Mouse (Mus musculus) c-Kit-positive CD71-positive TER-119-negative erythroid progenitor cells, embryonic 14.5 days (primary cell): ENCODE results near the gene Prr14l.
A peak's percentile ranks its signal among the peaks of the same experiment; 100 is the strongest.
"Not testable (repeated sequence)": the region's sequence is repeated elsewhere in the genome, so short reads cannot be mapped to it uniquely, and the experiment has no call there.

Experiments used
- DNase-seq: peaks from one replicate; pipeline ENCODE4 v3.0.0-alpha.2; 2013; ENCODE audit warnings: low read depth

Gene Prr14l

DNA sequence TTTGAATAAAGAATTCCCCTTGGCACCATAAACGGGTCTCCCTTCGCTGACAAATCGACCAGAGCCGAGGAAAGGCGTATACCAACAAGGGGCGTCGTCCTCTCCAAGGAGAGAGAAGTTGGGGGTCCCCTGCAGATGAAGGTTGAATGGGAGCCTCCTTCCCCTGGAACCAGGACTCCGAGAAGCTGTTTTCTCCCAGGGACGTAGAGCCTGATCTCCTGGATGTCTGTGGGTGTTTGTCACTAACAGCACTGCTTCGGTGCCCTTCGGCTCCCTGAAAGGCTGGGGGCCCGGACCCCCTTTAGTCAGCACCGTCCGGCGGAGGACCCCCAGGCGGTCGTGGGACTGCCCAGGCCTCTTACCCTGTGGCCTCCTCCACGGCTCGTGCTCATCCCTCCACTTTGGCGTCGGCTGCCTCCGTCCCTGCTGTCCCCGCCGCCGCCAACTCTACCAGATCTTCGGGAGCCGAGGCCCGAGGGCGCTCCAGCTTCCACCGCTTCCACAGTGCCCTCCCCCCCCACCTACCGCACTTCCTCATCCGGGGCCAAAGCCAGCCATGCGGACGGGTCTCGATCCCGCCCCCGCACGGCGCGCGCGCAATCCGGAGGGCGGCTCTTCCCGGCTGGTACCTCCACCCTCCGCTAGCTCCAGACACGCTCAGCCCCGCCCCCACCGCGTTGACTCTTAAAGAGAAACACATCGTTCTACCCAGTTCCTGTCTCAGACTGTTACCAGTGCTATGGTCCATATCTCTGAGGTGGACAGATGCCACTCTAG, at the start of gene Prr14l:
Gene Prr14l (minus strand): TSS at position 526 of the 777 bp plus-strand sequence.
- peak; percentile 95 for DNase-seq

GRCm38 (mm10) chr5:32886739-32887138, 32.7 kb upstream of the Prr14l start:
- DNase-seq = no peak

DNA sequence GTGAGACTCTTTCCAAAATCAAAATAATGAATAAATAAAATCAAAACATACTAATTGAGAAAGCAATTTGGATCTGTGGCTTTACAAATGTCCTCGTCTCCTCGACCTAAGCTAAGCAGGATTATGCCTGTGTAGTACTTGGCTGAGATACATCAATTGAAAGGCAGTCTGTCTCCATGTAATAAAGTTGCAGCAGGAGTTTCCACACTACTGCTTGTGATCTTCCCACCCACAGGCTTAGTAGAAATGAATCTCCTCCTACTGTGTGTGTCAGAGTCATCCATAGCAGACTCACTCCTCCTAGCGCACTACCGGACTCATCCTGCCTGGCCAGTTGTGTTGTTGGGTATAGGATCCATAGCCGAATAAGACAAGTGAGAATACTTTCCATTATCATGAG, 18.3 kb upstream of the Prr14l start:
- DNase-seq = no peak

DNA sequence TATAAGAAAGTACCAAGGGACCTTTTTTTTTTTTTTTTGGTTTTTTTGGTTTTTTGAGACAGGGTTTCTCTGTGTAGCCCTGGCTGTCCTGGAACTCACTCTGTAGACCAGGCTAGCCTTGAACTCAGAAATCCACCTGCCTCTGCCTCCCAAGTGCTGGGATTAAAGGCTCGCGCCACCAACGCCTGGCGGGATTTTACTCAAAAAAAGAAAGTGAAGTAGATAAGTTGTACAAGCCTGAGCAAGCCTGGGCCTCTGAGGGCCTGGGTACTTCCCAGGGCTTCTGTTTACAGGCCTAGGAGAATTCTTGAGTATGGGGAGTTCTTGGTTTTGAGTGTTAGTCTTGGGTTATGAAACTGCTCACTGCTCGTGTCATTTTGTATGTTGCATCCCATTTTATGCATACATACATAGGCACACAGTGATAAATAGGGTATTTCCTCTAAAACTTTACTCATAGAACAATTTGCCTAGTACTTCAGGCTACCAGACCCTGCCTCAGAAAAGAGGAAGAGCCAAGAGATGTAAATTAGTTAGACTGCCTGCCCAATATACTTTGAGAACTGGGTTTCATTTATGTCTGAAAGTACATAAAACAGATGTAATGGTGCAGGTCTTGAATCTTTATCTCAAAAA, 15.5 kb upstream of the Prr14l start:
- DNase-seq = no peak

DNA sequence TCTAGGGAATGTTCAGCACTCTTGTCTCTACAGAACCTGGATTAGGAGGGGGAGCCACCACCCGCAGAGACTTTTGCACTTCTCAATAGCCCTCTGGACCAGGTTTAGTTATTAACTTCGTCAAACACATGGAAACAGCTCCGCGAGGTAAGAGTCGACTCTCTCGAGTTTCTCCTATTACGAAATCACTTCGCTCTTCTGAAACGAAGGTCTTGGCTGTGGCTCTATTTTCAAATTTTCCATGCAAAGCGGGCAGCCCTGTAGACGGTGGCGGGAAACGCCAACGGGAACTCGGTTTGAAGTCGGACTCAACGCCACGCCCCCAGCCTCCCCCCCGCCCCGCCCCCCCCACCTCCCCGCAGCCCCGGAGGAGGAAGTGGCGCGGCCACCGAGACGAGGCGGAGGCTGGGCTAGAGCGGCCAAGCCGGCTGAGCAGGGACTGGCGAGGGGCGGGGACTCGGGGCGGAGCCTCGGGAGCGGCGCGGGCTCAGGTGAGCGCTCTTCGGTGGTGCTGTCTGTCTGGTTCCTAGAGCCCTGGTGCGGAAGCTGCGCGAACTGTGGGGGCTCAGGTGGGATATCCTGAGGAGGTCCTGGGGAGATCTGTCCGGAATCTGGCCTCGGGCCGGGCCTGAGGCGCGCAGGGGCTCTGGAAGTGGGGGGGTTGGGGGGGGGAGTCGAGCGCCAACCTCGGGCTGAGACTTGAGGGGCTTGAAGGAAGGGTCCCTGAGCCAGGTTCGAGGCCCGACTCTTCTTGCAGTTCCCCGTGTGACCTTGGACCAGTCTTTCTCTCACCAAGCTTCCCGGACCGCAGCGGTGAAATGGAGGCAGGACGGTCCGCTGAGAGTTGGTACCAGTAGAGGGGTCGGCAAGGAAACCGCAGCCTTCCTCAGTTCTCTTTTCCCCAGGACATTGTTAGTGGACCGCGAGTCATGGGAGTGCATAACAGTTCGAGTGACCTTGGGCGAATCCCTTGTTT, 9.5 kb upstream of the Prr14l start, which contains the start of gene Depdc5:
Gene Depdc5 (plus strand): TSS at position 449 of the 976 bp plus-strand sequence.
- peak; percentile 83 for DNase-seq

GRCm38 (mm10) chr5:32862469-32863132, 8.5 kb upstream of the Prr14l start:
- no peak for DNase-seq

- no peak for DNase-seq
Observed at GRCm38 (mm10) chr5:32861082-32861481, 7.0 kb upstream of the Prr14l start.

GRCm38 (mm10) chr5:32857781-32858220, 3.7 kb upstream of the Prr14l start:
- DNase-seq = no peak

DNA sequence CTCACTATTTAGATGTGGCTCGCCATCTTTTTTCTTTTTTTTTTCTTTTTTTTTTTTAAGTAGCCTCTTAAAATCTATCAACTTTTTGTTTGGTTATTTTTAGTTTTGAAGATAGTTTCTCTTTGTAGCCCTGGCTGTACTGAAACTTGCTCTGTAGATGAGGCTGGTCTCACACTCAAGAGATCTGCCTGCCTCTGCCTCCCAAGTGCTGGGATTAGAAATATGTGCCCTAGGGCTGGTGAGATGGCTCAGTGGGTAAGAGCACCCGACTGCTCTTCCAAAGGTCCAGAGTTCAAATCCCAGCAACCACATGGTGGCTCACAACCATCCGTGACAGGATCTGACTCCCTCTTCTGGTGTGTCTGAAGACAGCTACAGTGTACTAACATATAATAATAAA, 1.2 kb upstream of the Prr14l start:
- DNase-seq = not testable (repeated sequence)

DNA sequence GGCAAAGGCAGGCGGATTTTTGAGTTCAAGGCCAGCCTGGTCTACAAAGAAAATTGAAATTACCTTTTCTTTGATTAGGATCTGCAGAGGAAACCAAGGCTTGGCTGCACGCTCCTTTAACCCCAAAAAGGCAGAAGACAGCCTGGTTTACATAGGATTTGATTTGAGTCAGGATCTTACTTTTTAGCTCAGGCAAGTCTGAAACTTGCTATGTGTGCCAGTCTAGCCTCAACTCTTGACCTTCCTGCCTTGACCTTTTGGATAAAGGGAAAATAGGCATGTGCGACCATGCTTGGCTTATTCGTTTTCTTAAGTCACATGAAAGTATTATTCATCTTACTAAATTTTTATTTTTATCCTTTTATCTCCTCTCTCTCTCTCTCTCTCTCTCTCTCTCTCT, 762 bp upstream of the Prr14l start:
- DNase-seq = no peak

DNA sequence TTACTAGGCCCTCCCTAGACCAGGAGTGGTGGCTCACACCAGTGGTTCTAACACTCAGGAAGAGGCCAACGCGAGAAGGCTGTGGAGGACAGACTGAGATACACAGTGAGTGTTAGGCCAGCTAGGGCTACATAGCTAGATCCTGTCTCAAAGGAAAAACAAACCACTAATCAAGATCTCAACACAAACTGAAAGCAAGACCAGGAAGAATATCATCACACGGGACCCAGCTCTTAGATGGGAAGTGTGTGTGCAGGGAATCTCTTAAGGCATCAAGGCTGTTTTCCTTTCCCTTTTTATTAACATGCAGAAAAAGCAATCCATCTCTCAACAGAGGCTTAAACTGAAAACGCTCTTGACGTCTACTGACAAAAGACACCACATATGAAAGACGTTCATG, 2.0 kb downstream of the Prr14l start:
- no peak for DNase-seq

DNA sequence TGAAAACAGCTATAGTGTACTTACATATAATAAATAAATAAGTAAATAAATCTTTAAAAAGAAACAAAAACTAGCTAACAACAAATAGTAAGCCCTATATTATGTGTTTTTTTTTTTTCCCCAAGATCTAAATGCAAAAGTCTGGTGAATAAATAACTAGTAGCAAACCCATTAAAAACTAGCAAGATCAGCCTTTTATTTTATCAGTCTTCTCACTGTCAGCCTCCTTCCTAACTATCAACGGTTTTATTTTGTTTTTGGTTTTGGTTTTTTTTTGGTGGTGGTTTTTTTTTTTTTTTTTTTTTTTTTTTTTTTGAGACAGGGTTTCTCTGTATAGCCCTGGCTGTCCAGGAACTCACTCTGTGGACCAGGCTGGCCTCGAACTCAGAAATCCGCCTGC, 4.5 kb downstream of the Prr14l start:
- DNase-seq = not testable (repeated sequence)

- DNase-seq = peak; percentile 69
Observed at GRCm38 (mm10) chr5:32849178-32849577, 4.9 kb downstream of the Prr14l start.

GRCm38 (mm10) chr5:32840029-32840428, 14.0 kb downstream of the Prr14l start:
- DNase-seq = no peak

- DNase-seq = no peak
Observed at GRCm38 (mm10) chr5:32836976-32837375, 17.1 kb downstream of the Prr14l start.

DNA sequence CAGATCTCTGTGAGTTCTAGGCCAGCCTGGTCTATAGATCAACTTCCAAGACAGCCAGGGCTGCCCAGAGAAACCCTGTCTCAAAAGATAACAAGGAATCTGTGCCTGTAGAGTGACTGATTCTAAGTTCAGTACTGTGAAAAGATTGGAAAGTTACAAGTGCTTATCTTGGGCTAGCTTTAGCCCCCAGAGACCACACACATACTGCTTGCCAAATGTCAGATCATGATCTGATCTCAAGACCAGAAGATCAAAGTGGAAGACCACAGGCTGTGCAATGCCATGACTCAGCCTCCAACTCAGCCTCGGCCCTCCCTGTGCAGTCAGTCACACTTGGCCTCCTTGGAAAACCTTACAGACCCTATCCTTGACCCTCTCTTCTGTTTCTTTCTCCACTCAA, 19.6 kb downstream of the Prr14l start:
- no peak for DNase-seq

DNA sequence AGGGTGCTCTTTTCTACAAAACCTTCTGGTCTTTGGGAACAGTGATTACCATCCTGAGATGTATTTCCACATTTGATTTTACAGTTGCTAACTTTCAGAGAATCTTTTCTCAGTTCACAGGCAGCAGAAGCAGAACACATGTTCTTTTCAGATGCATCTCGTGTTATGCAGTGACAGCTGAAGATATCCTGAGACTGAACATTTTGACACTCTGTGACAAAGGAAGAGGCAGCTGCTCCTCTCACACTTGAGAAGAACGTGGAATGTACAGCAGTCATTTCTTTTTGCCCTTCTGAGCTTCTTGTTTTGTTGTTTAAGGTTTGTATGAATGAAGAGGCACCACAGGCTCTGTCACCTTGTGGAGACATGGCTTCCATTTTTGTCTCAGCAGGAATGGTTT, 24.0 kb downstream of the Prr14l start:
- DNase-seq = no peak

- DNase-seq = not testable (repeated sequence)
Observed at GRCm38 (mm10) chr5:32828766-32829165, 25.3 kb downstream of the Prr14l start.

GRCm38 (mm10) chr5:32827009-32827408, 27.0 kb downstream of the Prr14l start, which contains the start of gene Gm20671:
Gene Gm20671, minus strand, starts transcription at chr5:32827109.
- DNase-seq = no peak

GRCm38 (mm10) chr5:32820471-32820870, 33.6 kb downstream of the Prr14l start:
- DNase-seq = no peak

DNA sequence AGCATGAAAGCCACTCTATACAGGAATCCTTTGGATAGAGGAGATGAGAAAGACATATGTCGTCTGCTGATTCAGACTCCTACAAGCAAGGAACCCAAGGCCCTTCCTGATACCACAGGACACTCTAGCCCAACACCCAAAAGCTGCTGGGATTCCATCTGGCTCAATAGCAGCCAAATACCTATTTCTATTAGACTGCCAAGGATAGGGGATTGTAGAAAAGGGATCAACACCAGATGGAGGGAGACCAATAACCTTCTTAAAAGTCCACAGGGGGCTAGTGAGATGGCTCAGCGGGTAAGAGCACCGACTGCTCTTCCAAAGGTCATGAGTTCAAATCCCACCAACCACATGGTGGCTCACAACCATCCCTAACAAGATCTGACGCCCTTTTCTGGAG, 38.7 kb downstream of the Prr14l start:
- DNase-seq = no peak

DNA sequence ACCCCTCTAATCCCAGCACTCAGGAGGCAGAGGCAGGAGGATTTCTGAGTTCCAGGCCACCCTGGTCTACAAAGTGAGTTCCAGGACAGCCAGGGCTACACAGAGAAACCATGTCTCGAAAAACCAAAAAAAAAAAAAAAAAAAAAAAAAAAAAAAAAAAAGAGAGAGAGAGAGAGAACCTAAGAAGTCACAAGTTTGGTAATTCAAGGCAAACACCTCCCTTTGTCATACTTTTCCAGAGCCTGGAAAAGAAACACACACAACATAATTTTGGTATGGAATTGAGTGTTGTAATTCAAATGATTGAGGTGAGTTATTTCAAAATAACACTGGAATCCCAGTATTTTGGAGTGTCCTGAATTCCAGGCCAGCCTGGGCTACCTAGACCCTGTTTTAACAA, 67.6 kb downstream of the Prr14l start:
- not testable (repeated sequence) for DNase-seq
